Mouse (Mus musculus) Patski (cell line): ENCODE measurements around the gene Pik3c2g. TPM values are rescaled to one million over a fixed set of nuclear protein-coding genes. Genes with fewer than 3 reads are reported as not detected.

Source experiments
- ATAC-seq: fragments of 100-300 bp; one replicate; pipeline ENCODE4 v1.8.0; 2021
- CTCF ChIA-PET: fragments of 350-600 bp; sonication (Branson Sonifier 250); formaldehyde crosslinking; loops from one replicate; lab custom pipeline; 2022; ENCODE audit warnings: inconsistent platforms; lab: Charles Lee
- POLR2A ChIA-PET: fragments of 350-600 bp; sonication (Branson Sonifier 250); formaldehyde crosslinking; loops from one replicate; lab custom pipeline; 2022; ENCODE audit warnings: antibody characterized with exemption, inconsistent platforms; lab: Charles Lee
- DNase-seq: peaks from one replicate; pipeline ENCODE4 v3.0.0-alpha.2; 2011; ENCODE audit warnings: low read depth, low spot score
- H3K27me3 ChIP-seq: fragments of 371-371 bp; one replicate; pipeline ENCODE4 v1.5.1; 2021
- CTCF ChIP-seq: fragments of 100-300 bp; IDR thresholded peaks from one replicate; pipeline ENCODE4 v1.5.1; 2021
- in situ Hi-C: fragments of 300-500 bp; cut with MboI; formaldehyde crosslinking; loops from 3 replicates; pipeline ENCODE4 v1.11.1; 2018; ENCODE audit warnings: low pct_unique_long_range_greater_than_20kb, mixed read lengths
- polyA plus RNA-seq: library from polyadenylated mRNA; unstranded; gene quantifications from one replicate; pipeline ENCODE4 v1.2.3, GENCODE M21; 2021

Gene Pik3c2g
- polyA plus RNA-seq, 1 experiment from 2014 or later = 0.04 TPM

GRCm38 (mm10) chr6:139735708-139736626, 148.9 kb downstream of the Pik3c2g start:
- no peak for TF ChIP-seq CTCF
- in situ Hi-C loops = no loop called here
- ChIA-PET POLR2A (no interaction called here), CTCF (no interaction called here)
- ATAC-seq (no peak), DNase-seq (no peak)
- no peaks in the 10 kb centered on the region for H3K27me3 ChIP-seq

GRCm38 (mm10) chr6:139738350-139738749, 151.3 kb downstream of the Pik3c2g start:
- DNase-seq (no peak), ATAC-seq (no peak)
- H3K27me3 ChIP-seq = no peaks in the 10 kb centered on the region
- ChIA-PET CTCF (no interaction called here), POLR2A (no interaction called here)
- TF ChIP-seq CTCF = no peak
- in situ Hi-C loops = no loop called here

GRCm38 (mm10) chr6:139742693-139743432, 155.8 kb downstream of the Pik3c2g start:
- DNase-seq (no peak), ATAC-seq (no peak)
- ChIA-PET CTCF (no interaction called here), POLR2A (no interaction called here)
- no peaks in the 10 kb centered on the region for H3K27me3 ChIP-seq
- in situ Hi-C loops = no loop called here
- no peak for TF ChIP-seq CTCF

- TF ChIP-seq CTCF = no peak
- DNase-seq = no peak
- no peaks in the 10 kb centered on the region for H3K27me3 ChIP-seq
- ATAC-seq = no peak
- in situ Hi-C loops = no loop called here
- ChIA-PET POLR2A (no interaction called here), CTCF (interaction anchor here (1.0 kb wide), 1 partner anchor 12 kb away, joined by 3 read pairs; no protein-coding TSS in a partner anchor)
Observed at GRCm38 (mm10) chr6:139746758-139747479, 159.9 kb downstream of the Pik3c2g start.

GRCm38 (mm10) chr6:139748091-139748771, 161.2 kb downstream of the Pik3c2g start:
- ChIA-PET CTCF (no interaction called here), POLR2A (no interaction called here)
- in situ Hi-C loops = no loop called here
- no peak for TF ChIP-seq CTCF
- ATAC-seq (no peak), DNase-seq (no peak)
- H3K27me3 ChIP-seq = no peaks in the 10 kb centered on the region

- no peak for ATAC-seq
- in situ Hi-C loops = no loop called here
- no peak for TF ChIP-seq CTCF
- ChIA-PET POLR2A (no interaction called here), CTCF (interaction anchor here (0.9 kb wide), 1 partner anchor 30 kb away, joined by 3 read pairs; no protein-coding TSS in a partner anchor)
- no peaks in the 10 kb centered on the region for H3K27me3 ChIP-seq
- DNase-seq = no peak
Observed at GRCm38 (mm10) chr6:139750599-139750998, 163.6 kb downstream of the Pik3c2g start.

GRCm38 (mm10) chr6:139751022-139751421, 164.0 kb downstream of the Pik3c2g start:
- DNase-seq (no peak), ATAC-seq (no peak)
- no peaks in the 10 kb centered on the region for H3K27me3 ChIP-seq
- POLR2A ChIA-PET = no interaction called here
- no peak for TF ChIP-seq CTCF
- in situ Hi-C loops = no loop called here
- CTCF ChIA-PET = interaction anchor here (0.9 kb wide), 1 partner anchor 30 kb away, joined by 3 read pairs; no protein-coding TSS in a partner anchor

GRCm38 (mm10) chr6:139757876-139758275, 170.9 kb downstream of the Pik3c2g start:
- DNase-seq (no peak), ATAC-seq (no peak)
- no peaks in the 10 kb centered on the region for H3K27me3 ChIP-seq
- TF ChIP-seq CTCF = no peak
- CTCF ChIA-PET = interaction anchor here (1.3 kb wide), 1 partner anchor 16 kb away, joined by 4 read pairs; no protein-coding TSS in a partner anchor
- in situ Hi-C loops = no loop called here
- POLR2A ChIA-PET = no interaction called here

GRCm38 (mm10) chr6:139760978-139761377, 174.0 kb downstream of the Pik3c2g start:
- TF ChIP-seq CTCF = no peak
- in situ Hi-C loops = no loop called here
- ChIA-PET CTCF (no interaction called here), POLR2A (interaction anchor here (0.6 kb wide), 1 partner anchor 842 kb away, joined by 4 read pairs; no protein-coding TSS in a partner anchor)
- no peak for DNase-seq
- H3K27me3 ChIP-seq = peaks cover 8% of the 10 kb centered on the region
- ATAC-seq = no peak

GRCm38 (mm10) chr6:139764398-139764797, 177.4 kb downstream of the Pik3c2g start:
- DNase-seq = no peak
- in situ Hi-C loops = no loop called here
- CTCF ChIA-PET = no interaction called here
- POLR2A ChIA-PET = no interaction called here
- peaks cover 8% of the 10 kb centered on the region for H3K27me3 ChIP-seq
- no peak for TF ChIP-seq CTCF
- ATAC-seq = no peak
